Mouse (Mus musculus): ENCODE data around the gene Wfikkn2.

The Wfikkn2 gene

DNA sequence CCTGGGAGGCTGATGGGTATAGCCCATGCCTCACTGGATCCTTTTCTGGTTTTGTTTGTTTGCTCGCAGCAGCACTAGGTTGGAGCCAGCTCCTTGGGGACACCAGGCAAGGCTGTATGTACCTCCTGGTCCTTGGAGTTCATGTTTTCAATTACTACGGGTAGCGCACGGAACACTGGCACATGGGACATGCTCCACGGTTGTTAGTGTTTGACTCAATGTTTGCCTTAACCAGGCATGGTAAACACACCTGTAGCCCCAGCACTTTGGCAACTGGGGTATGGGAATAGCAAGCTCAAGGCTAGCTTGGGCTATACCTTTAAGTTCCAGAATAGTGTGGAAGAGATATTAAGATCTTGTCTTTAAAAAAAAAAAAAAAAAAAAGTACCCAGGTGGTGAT is 55.1 kb downstream of the Wfikkn2 start:
- DNase-seq (ENCODE audit: low spot score in 2 of 2), result no peak

DNA sequence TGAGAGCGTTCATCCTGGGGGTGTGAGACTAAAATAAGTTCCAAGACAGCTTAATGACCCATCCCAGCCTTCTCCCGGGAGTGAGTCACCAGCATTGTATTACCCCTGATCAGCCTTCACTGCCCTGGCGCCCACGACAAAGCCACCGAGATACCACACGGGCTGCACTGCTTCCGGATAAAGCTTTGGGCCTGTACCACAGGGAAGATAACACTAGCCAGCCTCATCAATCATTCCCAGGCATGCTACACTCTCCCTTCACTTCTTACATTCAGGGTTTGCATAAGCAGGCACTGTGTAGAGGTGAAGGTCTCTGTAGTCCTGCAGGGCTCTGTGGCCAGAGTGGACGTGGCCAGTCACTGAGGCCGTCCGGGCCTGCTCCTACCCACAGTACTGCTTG is 56.2 kb downstream of the Wfikkn2 start:
- no peak for DNase-seq (ENCODE audit: low spot score in 2 of 2)

Data from spleen, postnatal 14 days (tissue).